Mouse (Mus musculus): ENCODE data around the gene 0610010F05Rik. TPM values are rescaled to one million over a fixed set of nuclear protein-coding genes. Genes with fewer than 3 reads are reported as not detected.

Gene 0610010F05Rik
- polyA plus RNA-seq (2015; fragmentation: Illumina TruSeq; extraction: RNeasy Lipid Tissue Mini Kit (QIAGEN cat#74804); ENCODE audit: insufficient read depth, low replicate concordance) = 11.3 TPM

GRCm38 (mm10) chr11:23632945-23633878 is at the start of gene 0610010F05Rik:
TSS of gene 0610010F05Rik (minus strand) at chr11:23633639.

GRCm38 (mm10) chr11:23665798-23666501 is 32.5 kb upstream of the 0610010F05Rik start, which contains the start of gene Pex13:
TSS of gene Pex13 (minus strand) at chr11:23665959.

GRCm38 (mm10) chr11:23665311-23665786 is 31.9 kb upstream of the 0610010F05Rik start, which contains the start of gene Pus10:
TSS of gene Pus10 (plus strand) at chr11:23665674.

GRCm38 (mm10) chr11:23520473-23521205 is 112.8 kb downstream of the 0610010F05Rik start, which contains the start of gene 1700093K21Rik:
TSS of gene 1700093K21Rik (minus strand) at chr11:23521155.

Other genes with a start within 250 kb of the 0610010F05Rik start
- 72.4 TPM for gene Ahsa2, start 135.6 kb downstream of the 0610010F05Rik start, polyA plus RNA-seq (2015; fragmentation: Illumina TruSeq; extraction: RNeasy Lipid Tissue Mini Kit (QIAGEN cat#74804); ENCODE audit: insufficient read depth, low replicate concordance)
- not detected for gene 1700093K21Rik, start 112.5 kb downstream of the 0610010F05Rik start, polyA plus RNA-seq (2015; fragmentation: Illumina TruSeq; extraction: RNeasy Lipid Tissue Mini Kit (QIAGEN cat#74804); ENCODE audit: insufficient read depth, low replicate concordance)
- gene Pus10, start 32.0 kb upstream of the 0610010F05Rik start, polyA plus RNA-seq (2015; fragmentation: Illumina TruSeq; extraction: RNeasy Lipid Tissue Mini Kit (QIAGEN cat#74804); ENCODE audit: insufficient read depth, low replicate concordance) = 31.9 TPM
- 19.9 TPM for gene Pex13, start 32.3 kb upstream of the 0610010F05Rik start, polyA plus RNA-seq (2015; fragmentation: Illumina TruSeq; extraction: RNeasy Lipid Tissue Mini Kit (QIAGEN cat#74804); ENCODE audit: insufficient read depth, low replicate concordance)
- 90.7 TPM for gene Rel, start 137.3 kb upstream of the 0610010F05Rik start, polyA plus RNA-seq (2015; fragmentation: Illumina TruSeq; extraction: RNeasy Lipid Tissue Mini Kit (QIAGEN cat#74804); ENCODE audit: insufficient read depth, low replicate concordance)

All from spleen, adult 10 weeks (tissue).